14 mouse cellular contexts compared by ENCODE assay signal in genomic region chr11:19969584-19969983, GRCm38 (mm10). TPM values are rescaled to one million over a fixed set of nuclear protein-coding genes. Genes with fewer than 3 reads are reported as not detected.
DNase-seq lines count a peak whose midpoint lies in the region; ATAC-seq lines count a peak whose summit lies in the region.
"Had no signal": no experiment of that assay in that cellular context is flagged by ENCODE, and none has a peak within 500 bp of the region (broad histone marks: within the 10 kb centered on the region; RNA-seq: fewer than 3 reads in every experiment).

No protein-coding gene starts in this region.

- peak overlapping the region; percentile 54 for H3K27ac ChIP-seq in stomach, embryonic 16.5 days (ENCODE audit: low read length)
- H3K27ac ChIP-seq in hindbrain, embryonic 16.5 days (ENCODE audit: low read depth, low read length): no peak overlapping the region
- H3K27ac ChIP-seq: intestine, embryonic 15.5 days had no signal

- 0 out of 2 replicates have a peak overlapping the region, but pooled peaks have one; percentile 11 for H3K9ac ChIP-seq in stomach, embryonic 16.5 days (ENCODE audit: low read length)
- H3K9ac ChIP-seq in hindbrain, embryonic 16.5 days (ENCODE audit: low read depth, low read length): no peak overlapping the region
- H3K9ac ChIP-seq: intestine, embryonic 15.5 days; lung, embryonic 14.5 days had no signal

- WGBS in stomach, embryonic 16.5 days: 20% methylated on average over 5 of the region's 5 CpGs
- 77% methylated on average over 5 of the region's 5 CpGs for whole genome bisulfite sequencing in hindbrain, embryonic 16.5 days

- no peak overlapping the region for H3K4me2 ChIP-seq in stomach, embryonic 16.5 days (ENCODE audit: low read depth, low read length)
- H3K4me2 ChIP-seq in hindbrain, embryonic 16.5 days (ENCODE audit: low read length): no peak overlapping the region
- H3K4me2 ChIP-seq: intestine, embryonic 15.5 days; lung, embryonic 14.5 days had no signal

- no peak overlapping the region for H3K4me3 ChIP-seq in stomach, embryonic 16.5 days (replicated peaks; ENCODE audit: low read length)
- H3K4me3 ChIP-seq in hindbrain, embryonic 16.5 days (ENCODE audit: low read length): no peak overlapping the region
- H3K4me3 ChIP-seq: intestine, embryonic 15.5 days had no signal

- H3K4me1 ChIP-seq in stomach, embryonic 16.5 days (ENCODE audit: control insufficient read depth, insufficient read depth, low read length): peaks cover 49% of the 10 kb centered on the region
- H3K4me1 ChIP-seq in hindbrain, embryonic 16.5 days (ENCODE audit: control insufficient read depth, insufficient read depth, low read depth, low read length): peaks cover 6% of the 10 kb centered on the region

- H3K9me3 ChIP-seq in stomach, embryonic 16.5 days (replicated peaks; ENCODE audit: control insufficient read depth, low read length): no peaks in the 10 kb centered on the region
- no peaks in the 10 kb centered on the region for H3K9me3 ChIP-seq in hindbrain, embryonic 16.5 days (ENCODE audit: control insufficient read depth, low read length)
- H3K9me3 ChIP-seq: intestine, embryonic 15.5 days had no signal

- DNase-seq in adrenal gland, adult (ENCODE audit: inconsistent age in 2 of 2, low spot score in 1 of 2): peak; percentile 47 to 71
- no peak for DNase-seq in adrenal gland, postnatal 25 days
- peak; percentile 36 for DNase-seq in kidney, adult 18-20 months
- no peak for DNase-seq in kidney, adult 11 months
- peak; percentile 51 for DNase-seq in kidney, postnatal 14 days
- no peak for DNase-seq in Muller cell, postnatal 12 days (ENCODE audit: inconsistent ontology term)
- DNase-seq: cerebellum, adult 18-20 months; liver; lung, embryonic 14.5 days; retina, postnatal 1 day had no signal

- no peak for ATAC-seq in stomach, embryonic 16.5 days (ENCODE audit: insufficient read depth, low FRiP score)
- no peak for ATAC-seq in hindbrain, embryonic 16.5 days
- ATAC-seq: intestine, embryonic 15.5 days; Patski had no signal

- no peaks in the 10 kb centered on the region for H3K27me3 ChIP-seq in stomach, embryonic 16.5 days (ENCODE audit: control insufficient read depth, insufficient read depth, low read length)
- no peaks in the 10 kb centered on the region for H3K27me3 ChIP-seq in hindbrain, embryonic 16.5 days (replicated peaks; ENCODE audit: control insufficient read depth, insufficient read depth, low read length)
- H3K27me3 ChIP-seq: intestine, embryonic 15.5 days; Patski had no signal

- H3K36me3 ChIP-seq in stomach, embryonic 16.5 days (ENCODE audit: control insufficient read depth, insufficient read depth, low read length): peaks cover 2% of the 10 kb centered on the region; the same call in 1 of the 2 replicates
- no peaks in the 10 kb centered on the region for H3K36me3 ChIP-seq in hindbrain, embryonic 16.5 days (ENCODE audit: control insufficient read depth, insufficient read depth, low read length)
- H3K36me3 ChIP-seq: intestine, embryonic 15.5 days had no signal

RNA-seq across cellular contexts. Expression of gene Spred2, which starts 45.4 kb away (rescaled TPM):
- 30.1 and 34.5 TPM in 2 replicates for total RNA-seq in adrenal gland, postnatal 25 days (2021)
- polyA plus RNA-seq in stomach, embryonic 16.5 days (2015; fragmentation: Nextera tagmentation; extraction: Ambion mirVana): 5.0 TPM in 2 replicates
- polyA plus RNA-seq in hindbrain, embryonic 16.5 days (2015; fragmentation: Nextera tagmentation; extraction: Ambion mirVana): 6.7 and 7.4 TPM in 2 replicates

Comparison
In these comparisons a context has a peak if more than half of its experiments do, and no peak if none do; other contexts are left out.
1. DNase-seq: peak in adrenal gland, adult (2 of 2), kidney, adult 18-20 months (single experiment) and kidney, postnatal 14 days (single experiment); none in adrenal gland, postnatal 25 days (single experiment), kidney, adult 11 months (single experiment) and Muller cell, postnatal 12 days (single experiment).